Mouse (Mus musculus) lung, embryonic 16.5 days (tissue): ENCODE measurements around the gene Cnst. TPM values are rescaled to one million over a fixed set of nuclear protein-coding genes. Genes with fewer than 3 reads are reported as not detected.

Source experiments
- ATAC-seq: fragments of 200-750 bp; cut with Nextera tagmentation; 2 replicates; pipeline ENCODE4 v1.8.0; 2017; ENCODE audit warnings: low read depth, mild to moderate bottlenecking, moderate library complexity
- H3K27ac ChIP-seq: fragments of 300-500 bp; sonication (generic); 2 replicates; pipeline ENCODE4 v1.5.1; 2014; ENCODE audit warnings: mild to moderate bottlenecking, control low read depth, low read length
- H3K27me3 ChIP-seq: fragments of 300-500 bp; sonication (generic); 2 replicates; pipeline ENCODE4 v1.6.1; 2014; ENCODE audit warnings: low read depth, low read length, mixed read lengths; ENCODE audit not compliant: control insufficient read depth, insufficient read depth
- H3K36me3 ChIP-seq: fragments of 300-500 bp; sonication (generic); 2 replicates; pipeline ENCODE4 v1.6.1; 2014; ENCODE audit warnings: low read length; ENCODE audit not compliant: control insufficient read depth, insufficient read depth
- H3K4me1 ChIP-seq: fragments of 300-500 bp; sonication (generic); replicated peaks from 2 replicates; pipeline ENCODE4 v1.6.1; 2014; ENCODE audit warnings: low read length, mixed read lengths; ENCODE audit not compliant: control insufficient read depth, insufficient read depth
- H3K4me2 ChIP-seq: fragments of 300-500 bp; sonication (generic); 2 replicates; pipeline ENCODE4 v1.6.1; 2014; ENCODE audit warnings: low read depth, low read length, control low read depth
- H3K4me3 ChIP-seq: fragments of 300-500 bp; sonication (generic); 2 replicates; pipeline ENCODE4 v1.5.1; 2014; ENCODE audit warnings: mild to moderate bottlenecking, low read length, control low read depth
- H3K9ac ChIP-seq: fragments of 300-500 bp; sonication (generic); 2 replicates; pipeline ENCODE4 v1.6.1; 2014; ENCODE audit warnings: low read length, control low read depth
- H3K9me3 ChIP-seq: fragments of 300-500 bp; sonication (generic); 2 replicates; pipeline ENCODE4 v1.6.1; 2016; ENCODE audit warnings: low read length; ENCODE audit not compliant: control insufficient read depth
- WGBS: fragments of 180-500 bp; shearing (Covaris S2); extraction: QIAGEN DNeasy Blood & Tissue Kit; methylation state at CpG from one replicate; pipeline ENCODE4 v1.1.7; 2014; 5-methylcytosine and 5-hydroxymethylcytosine counted together
- polyA plus RNA-seq: library from polyadenylated mRNA; unstranded; fragments of >200 nt; fragmentation: Nextera tagmentation; extraction: Ambion mirVana; gene quantifications from 2 replicates; pipeline ENCODE4 v1.2.1, GENCODE M21; 2015

Gene Cnst
- polyA plus RNA-seq, 1 experiment from 2014 or later, result 18.0 TPM

DNA sequence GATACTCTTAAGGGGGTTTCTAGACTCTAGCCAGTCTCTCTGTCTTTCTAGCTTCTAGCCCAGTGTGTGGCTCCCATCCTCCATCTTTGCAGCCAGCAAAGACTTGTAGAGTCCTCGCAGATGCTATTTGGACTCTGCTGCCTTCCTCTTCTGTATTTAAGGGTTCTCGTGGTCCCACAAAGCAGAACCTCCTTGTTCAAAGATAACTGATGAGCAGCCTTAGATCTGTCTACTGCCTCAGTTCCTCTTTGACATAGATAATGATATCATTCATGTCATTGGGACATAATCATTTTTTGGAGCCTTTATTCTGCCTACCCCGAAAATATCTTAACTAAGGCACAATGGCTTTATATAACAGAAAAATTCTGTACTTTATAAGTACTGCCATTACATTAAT, 36.9 kb downstream of the Cnst start:
- Histone ChIP-seq H3K4me2 (no peak overlapping the region), H3K27ac (no peak overlapping the region), H3K4me1 (no peaks in the 10 kb centered on the region; the same call in 1 of the 2 replicates), H3K36me3 (peaks cover 7% of the 10 kb centered on the region; the same call in 1 of the 2 replicates), H3K4me3 (no peak overlapping the region), H3K9ac (no peak overlapping the region), H3K27me3 (no peaks in the 10 kb centered on the region), H3K9me3 (no peaks in the 10 kb centered on the region)
- 79% methylated on average over 3 of the region's 3 CpGs for WGBS
- no peak for ATAC-seq

DNA sequence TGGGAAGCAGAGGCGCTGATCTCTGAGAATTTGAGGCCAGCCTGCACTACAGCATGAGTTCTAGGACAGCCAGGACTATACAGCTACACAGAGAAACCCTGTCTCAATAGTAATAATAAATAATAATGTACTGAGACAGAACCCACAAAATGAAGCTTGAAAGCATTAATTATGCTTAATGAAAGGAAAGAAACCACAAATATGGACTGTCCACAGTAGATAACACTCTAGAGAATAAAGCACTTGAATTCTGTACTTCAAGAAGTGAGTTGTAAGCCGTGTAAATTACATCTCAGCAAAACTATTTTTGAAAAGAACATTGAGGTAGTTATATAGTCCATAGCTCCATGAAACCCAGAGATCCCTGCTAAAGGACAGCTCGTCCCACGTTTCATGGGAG, 38.0 kb downstream of the Cnst start:
- H3K4me2 ChIP-seq, result no peak overlapping the region
- no peaks in the 10 kb centered on the region for H3K4me1 ChIP-seq
- no peak overlapping the region for H3K4me3 ChIP-seq
- H3K9ac ChIP-seq, result no peak overlapping the region
- H3K36me3 ChIP-seq, result peaks cover 7% of the 10 kb centered on the region; the same call in 1 of the 2 replicates
- H3K9me3 ChIP-seq, result no peaks in the 10 kb centered on the region
- H3K27me3 ChIP-seq, result no peaks in the 10 kb centered on the region
- no peak overlapping the region for H3K27ac ChIP-seq
- WGBS, result 79% methylated on average over 4 of the region's 4 CpGs
- no peak for ATAC-seq

DNA sequence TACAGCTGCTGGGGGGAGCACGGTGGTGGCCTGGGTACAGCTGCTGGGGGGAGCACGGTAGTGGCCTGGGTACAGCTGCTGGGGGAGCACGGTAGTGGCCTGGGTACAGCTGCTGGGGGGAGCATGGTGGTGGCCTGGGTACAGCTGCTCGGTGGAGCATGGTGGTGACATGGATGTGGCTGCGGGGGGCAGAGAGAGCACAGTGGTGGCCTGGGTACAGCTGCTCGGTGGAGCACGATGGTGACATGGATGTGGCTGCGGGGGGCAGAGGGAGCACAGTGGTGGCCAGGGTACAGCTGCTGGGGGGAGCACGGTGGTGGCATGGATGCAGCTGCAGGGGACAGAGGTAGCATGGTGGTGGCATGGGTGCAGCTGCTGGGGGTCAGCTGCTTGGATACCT, 39.5 kb downstream of the Cnst start:
- no peaks in the 10 kb centered on the region for H3K4me1 ChIP-seq

DNA sequence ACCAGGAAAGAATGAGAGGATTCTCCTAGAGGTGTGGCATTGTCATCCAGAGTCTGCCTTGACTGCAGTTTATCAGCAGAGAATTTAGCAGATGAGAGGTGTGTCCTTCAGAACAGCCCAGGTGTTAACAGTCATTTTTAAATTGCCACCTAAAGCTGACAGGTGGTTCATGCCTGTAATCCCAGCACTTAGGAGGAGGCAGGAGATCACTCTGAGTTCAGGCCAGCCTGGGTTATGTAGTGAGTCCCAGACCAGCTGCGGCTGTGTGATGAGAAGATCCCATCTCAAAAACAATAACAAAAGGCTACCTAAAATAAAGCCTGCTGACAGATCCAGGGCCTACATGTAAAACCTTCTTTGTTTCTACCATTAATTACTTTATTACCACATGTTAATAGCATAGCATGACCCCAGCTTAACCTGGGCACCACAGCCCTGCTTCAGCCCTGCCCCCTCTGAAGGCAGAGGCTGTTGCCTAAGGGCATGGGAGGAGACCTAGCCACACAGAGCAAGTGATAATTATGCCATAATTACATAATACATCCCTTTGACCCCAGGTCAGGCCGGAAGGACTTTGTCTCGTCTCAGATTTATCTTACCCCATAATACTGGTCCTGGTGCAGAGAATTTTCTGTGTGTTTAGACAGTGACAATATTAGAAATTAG, 40.4 kb downstream of the Cnst start:
- no peak overlapping the region for H3K4me2 ChIP-seq
- no peak overlapping the region for H3K9ac ChIP-seq
- H3K4me1 ChIP-seq, result no peaks in the 10 kb centered on the region
- no peaks in the 10 kb centered on the region for H3K36me3 ChIP-seq
- H3K27ac ChIP-seq, result no peak overlapping the region
- 55% methylated on average over 3 of the region's 3 CpGs for WGBS
- no peak for ATAC-seq
- H3K9me3 ChIP-seq, result no peaks in the 10 kb centered on the region
- H3K27me3 ChIP-seq, result no peaks in the 10 kb centered on the region
- H3K4me3 ChIP-seq, result no peak overlapping the region

More for the DNA sequence above, 39.5 kb downstream of the Cnst start:
- Histone ChIP-seq H3K9ac (no peak overlapping the region), H3K4me3 (no peak overlapping the region), H3K27ac (no peak overlapping the region), H3K27me3 (no peaks in the 10 kb centered on the region), H3K36me3 (no peaks in the 10 kb centered on the region), H3K9me3 (no peaks in the 10 kb centered on the region), H3K4me2 (no peak overlapping the region)
- ATAC-seq, result no peak
- WGBS, result 88% methylated on average over 9 of the region's 9 CpGs

DNA sequence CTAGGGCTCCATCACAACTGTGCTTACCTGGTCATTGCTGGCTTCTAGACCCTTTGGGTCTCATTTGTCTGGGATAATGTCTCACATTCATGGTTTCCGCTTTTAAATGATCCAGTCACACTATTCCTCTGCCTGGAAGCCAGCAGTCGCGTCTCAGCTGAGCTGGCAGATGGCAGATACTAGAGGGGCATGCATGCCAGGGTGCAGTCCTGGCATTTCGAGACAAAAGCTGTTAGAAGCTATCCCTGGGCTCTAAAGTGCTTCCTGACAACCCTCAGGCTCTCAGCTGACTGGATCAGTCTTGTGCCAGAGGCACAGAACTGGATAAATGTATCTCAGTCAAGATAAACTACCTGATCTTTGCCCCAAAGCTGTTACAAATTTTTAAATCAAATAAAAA, 42.1 kb downstream of the Cnst start:
- Histone ChIP-seq H3K27me3 (no peaks in the 10 kb centered on the region), H3K4me2 (no peak overlapping the region), H3K27ac (no peak overlapping the region), H3K9me3 (no peaks in the 10 kb centered on the region), H3K36me3 (no peaks in the 10 kb centered on the region), H3K4me1 (no peaks in the 10 kb centered on the region), H3K9ac (no peak overlapping the region), H3K4me3 (no peak overlapping the region)
- no peak for ATAC-seq
- 72% methylated on average over 4 of the region's 4 CpGs for WGBS

DNA sequence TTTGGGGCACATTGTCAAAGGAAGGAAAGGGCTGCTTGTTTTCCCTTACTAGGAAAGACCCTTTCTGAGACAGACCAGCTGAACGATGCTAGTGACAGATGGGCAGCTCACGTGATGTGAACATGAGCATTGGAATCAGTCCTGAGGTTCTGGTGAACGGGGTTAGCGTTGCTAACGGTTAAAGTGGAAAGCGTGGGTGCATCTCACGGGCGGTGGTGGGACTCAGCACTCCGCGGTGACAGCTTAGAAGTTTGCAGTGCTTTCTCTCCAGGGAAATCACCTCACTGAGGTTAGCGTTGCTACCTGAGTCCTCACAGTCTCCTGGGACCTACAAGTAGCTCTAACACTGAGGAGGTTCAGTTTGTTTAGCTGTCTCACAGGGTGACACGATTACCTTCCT, 45.5 kb downstream of the Cnst start:
- no peaks in the 10 kb centered on the region for H3K9me3 ChIP-seq
- 79% methylated on average over 12 of the region's 12 CpGs for WGBS
- H3K4me3 ChIP-seq, result no peak overlapping the region
- H3K36me3 ChIP-seq, result no peaks in the 10 kb centered on the region
- H3K27me3 ChIP-seq, result no peaks in the 10 kb centered on the region
- H3K9ac ChIP-seq, result no peak overlapping the region
- no peak for ATAC-seq
- H3K4me2 ChIP-seq, result no peak overlapping the region
- H3K4me1 ChIP-seq, result no peaks in the 10 kb centered on the region
- no peak overlapping the region for H3K27ac ChIP-seq

DNA sequence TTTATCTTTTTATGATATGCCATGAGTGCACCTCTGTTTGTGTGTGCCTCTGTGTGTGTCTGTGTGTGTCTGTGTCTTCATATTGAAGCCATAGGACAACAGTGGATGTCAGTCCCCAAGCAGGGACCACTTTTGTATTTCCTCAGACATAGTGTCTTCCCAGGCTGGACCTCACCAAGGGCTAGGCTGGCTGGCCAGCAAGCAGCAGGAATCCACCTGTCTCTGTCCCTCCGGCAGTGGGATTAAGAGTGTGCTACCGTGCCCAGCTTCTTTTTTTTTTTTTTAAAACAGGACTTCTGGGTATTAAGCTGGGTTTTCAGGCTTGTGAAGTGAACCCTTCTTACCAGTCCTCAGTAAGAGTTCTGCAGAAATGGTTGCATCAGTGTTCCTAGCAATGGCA, 46.0 kb downstream of the Cnst start:
- no peak overlapping the region for H3K4me2 ChIP-seq
- H3K27me3 ChIP-seq, result no peaks in the 10 kb centered on the region
- no peak overlapping the region for H3K4me3 ChIP-seq
- no peaks in the 10 kb centered on the region for H3K36me3 ChIP-seq
- ATAC-seq, result no peak
- no peaks in the 10 kb centered on the region for H3K4me1 ChIP-seq
- H3K9me3 ChIP-seq, result no peaks in the 10 kb centered on the region
- WGBS, result 86% methylated on average over 2 of the region's 2 CpGs
- H3K27ac ChIP-seq, result no peak overlapping the region
- no peak overlapping the region for H3K9ac ChIP-seq

DNA sequence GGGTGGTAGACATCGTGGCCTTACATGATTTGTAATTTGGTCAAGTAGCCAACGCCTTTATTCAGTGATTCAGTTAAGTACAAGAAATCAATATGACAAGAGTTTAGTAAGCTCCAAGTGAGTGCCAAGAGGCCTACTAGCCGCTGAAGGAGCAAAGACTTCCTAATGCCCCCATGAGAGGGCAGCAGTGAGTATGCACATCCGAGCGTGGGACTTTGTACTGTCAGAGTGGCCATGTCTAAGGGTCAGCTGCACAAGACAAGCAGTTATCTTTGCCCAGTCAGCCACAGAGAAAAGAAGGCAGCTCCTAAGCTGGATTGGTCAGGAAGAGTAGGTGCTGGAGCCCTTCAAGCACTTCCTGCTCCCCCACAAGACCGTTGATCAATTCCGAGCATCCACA, 46.8 kb downstream of the Cnst start:
- H3K4me3 ChIP-seq, result no peak overlapping the region
- no peaks in the 10 kb centered on the region for H3K4me1 ChIP-seq
- H3K36me3 ChIP-seq, result no peaks in the 10 kb centered on the region
- no peak overlapping the region for H3K27ac ChIP-seq
- H3K9ac ChIP-seq, result no peak overlapping the region
- no peaks in the 10 kb centered on the region for H3K9me3 ChIP-seq
- no peak for ATAC-seq
- H3K4me2 ChIP-seq, result no peak overlapping the region
- 70% methylated on average over 7 of the region's 7 CpGs for WGBS
- no peaks in the 10 kb centered on the region for H3K27me3 ChIP-seq

DNA sequence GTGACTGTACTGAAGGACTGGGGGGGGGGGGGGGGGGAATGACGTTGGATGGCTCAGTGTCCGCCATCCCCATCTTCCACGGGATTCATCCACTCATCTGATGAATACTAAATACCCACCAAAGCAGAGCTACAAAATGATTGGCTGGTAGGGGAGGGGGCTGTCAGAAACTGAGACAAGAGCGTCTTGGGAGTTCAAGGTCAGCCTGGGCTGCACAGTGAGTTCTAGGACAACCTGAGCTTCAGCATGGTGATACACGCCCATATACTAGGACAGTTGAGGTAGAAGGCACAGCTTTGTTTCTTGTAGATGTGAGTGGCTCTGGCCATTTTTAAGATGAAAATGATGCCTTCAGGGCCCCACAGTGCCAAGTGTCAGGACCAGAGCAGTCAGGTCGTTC, 52.2 kb downstream of the Cnst start:
- no peak for ATAC-seq
- H3K4me2 ChIP-seq, result no peak overlapping the region
- H3K9ac ChIP-seq, result no peak overlapping the region
- H3K36me3 ChIP-seq, result no peaks in the 10 kb centered on the region
- no peaks in the 10 kb centered on the region for H3K9me3 ChIP-seq
- no peaks in the 10 kb centered on the region for H3K27me3 ChIP-seq
- 82% methylated on average over 6 of the region's 6 CpGs for WGBS
- H3K4me1 ChIP-seq, result no peaks in the 10 kb centered on the region
- no peak overlapping the region for H3K27ac ChIP-seq
- no peak overlapping the region for H3K4me3 ChIP-seq

DNA sequence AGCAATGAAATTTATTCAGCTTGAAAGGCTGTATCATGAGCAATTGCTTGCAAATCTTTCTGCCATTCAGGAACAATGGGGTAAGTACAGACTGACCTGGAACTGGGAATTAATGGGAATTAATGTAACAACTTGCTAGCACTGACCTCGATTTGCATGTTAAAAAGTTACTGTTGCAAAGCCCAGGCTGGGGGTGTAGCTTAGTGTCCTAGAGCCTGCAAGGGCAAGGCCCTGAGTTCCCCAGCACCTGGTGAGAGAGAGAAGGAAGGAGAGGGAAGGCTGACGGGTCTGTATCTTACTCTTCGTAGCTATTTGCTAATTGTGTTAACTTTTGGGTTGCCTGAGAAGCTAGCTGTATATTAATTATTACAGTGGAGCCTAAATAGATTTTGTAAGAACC, 58.4 kb downstream of the Cnst start:
- Histone ChIP-seq H3K4me1 (no peaks in the 10 kb centered on the region), H3K4me2 (no peak overlapping the region), H3K9me3 (no peaks in the 10 kb centered on the region), H3K27me3 (no peaks in the 10 kb centered on the region), H3K4me3 (no peak overlapping the region), H3K27ac (no peak overlapping the region), H3K9ac (no peak overlapping the region), H3K36me3 (peaks cover 2% of the 10 kb centered on the region; the same call in 1 of the 2 replicates)
- no peak for ATAC-seq
- 62% methylated on average over 3 of the region's 3 CpGs for WGBS
